Mouse (Mus musculus): ENCODE data around the gene Tuba1b. TPM values are rescaled to one million over a fixed set of nuclear protein-coding genes. Genes with fewer than 3 reads are reported as not detected.
A peak's percentile ranks its signal among the peaks of the same experiment; 100 is the strongest.
"Not testable (repeated sequence)": the region's sequence is repeated elsewhere in the genome, so short reads cannot be mapped to it uniquely, and the experiment has no call there.

Tuba1b gene
- polyA plus RNA-seq, 1 experiment from 2014 or later = 2,301 TPM

- Histone ChIP-seq H3K4me1 (peaks cover 30% of the 10 kb centered on the region), H3K4me3 (peak overlapping the region; percentile 79), H3K27ac (peak overlapping the region; percentile 96; the same call in 1 of the 2 replicates), H3K36me3 (peaks cover 20% of the 10 kb centered on the region)
- not testable (repeated sequence) for H3K9me3 ChIP-seq (replicated peaks); H3K27me3 ChIP-seq (ENCODE audit: low read depth, poor library complexity, severe bottlenecking); DNase-seq (ENCODE audit: low spot score)
- WGBS = 95% methylated on average over 11 of the region's 15 CpGs
Observed at GRCm38 (mm10) chr15:98951122-98952062, 17.0 kb upstream of the Tuba1b start.

GRCm38 (mm10) chr15:98949607-98949892 is 15.2 kb upstream of the Tuba1b start:
- Histone ChIP-seq H3K4me1 (peaks cover 23% of the 10 kb centered on the region), H3K27me3 (ENCODE audit: low read depth, poor library complexity, severe bottlenecking) (no peaks in the 10 kb centered on the region), H3K27ac (no peak overlapping the region), H3K4me3 (no peak overlapping the region), H3K9me3 (replicated peaks) (no peaks in the 10 kb centered on the region), H3K36me3 (peaks cover 20% of the 10 kb centered on the region)
- WGBS = 75% methylated on average over 3 of the region's 3 CpGs
- DNase-seq (ENCODE audit: low spot score) = no peak

- H3K36me3 ChIP-seq = peaks cover 20% of the 10 kb centered on the region
- no peaks in the 10 kb centered on the region for H3K27me3 ChIP-seq (ENCODE audit: low read depth, poor library complexity, severe bottlenecking)
- H3K4me1 ChIP-seq = peaks cover 18% of the 10 kb centered on the region
- no peak overlapping the region for H3K4me3 ChIP-seq
- DNase-seq (ENCODE audit: low spot score) = no peak
- no peak overlapping the region for H3K27ac ChIP-seq
- WGBS = 79% methylated on average over 6 of the region's 6 CpGs
- no peaks in the 10 kb centered on the region for H3K9me3 ChIP-seq (replicated peaks)
Observed at GRCm38 (mm10) chr15:98948857-98949606, 14.7 kb upstream of the Tuba1b start.

GRCm38 (mm10) chr15:98948382-98948781 is 14.0 kb upstream of the Tuba1b start:
- Histone ChIP-seq H3K36me3 (peaks cover 20% of the 10 kb centered on the region), H3K27ac (no peak overlapping the region), H3K4me1 (peaks cover 12% of the 10 kb centered on the region), H3K9me3 (replicated peaks) (no peaks in the 10 kb centered on the region), H3K27me3 (ENCODE audit: low read depth, poor library complexity, severe bottlenecking) (no peaks in the 10 kb centered on the region), H3K4me3 (no peak overlapping the region)
- DNase-seq (ENCODE audit: low spot score) = no peak

- Histone ChIP-seq H3K9me3 (replicated peaks) (no peaks in the 10 kb centered on the region), H3K27me3 (ENCODE audit: low read depth, poor library complexity, severe bottlenecking) (no peaks in the 10 kb centered on the region), H3K27ac (no peak overlapping the region), H3K4me3 (no peak overlapping the region), H3K36me3 (peaks cover 20% of the 10 kb centered on the region), H3K4me1 (peaks cover 8% of the 10 kb centered on the region)
- WGBS = 63% methylated on average over 3 of the region's 3 CpGs
- DNase-seq (ENCODE audit: low spot score) = no peak
Observed at GRCm38 (mm10) chr15:98947884-98948283, 13.5 kb upstream of the Tuba1b start.

- 69% methylated on average over 4 of the region's 4 CpGs for WGBS
- no peak overlapping the region for H3K27ac ChIP-seq
- H3K4me3 ChIP-seq = no peak overlapping the region
- H3K36me3 ChIP-seq = no peaks in the 10 kb centered on the region
- no peaks in the 10 kb centered on the region for H3K4me1 ChIP-seq
- no peaks in the 10 kb centered on the region for H3K27me3 ChIP-seq (ENCODE audit: low read depth, poor library complexity, severe bottlenecking)
- no peak for DNase-seq (ENCODE audit: low spot score)
- H3K9me3 ChIP-seq (replicated peaks) = no peaks in the 10 kb centered on the region
Observed at GRCm38 (mm10) chr15:98943133-98943532, 8.8 kb upstream of the Tuba1b start.

GRCm38 (mm10) chr15:98942081-98942480 is 7.7 kb upstream of the Tuba1b start:
- no peaks in the 10 kb centered on the region for H3K27me3 ChIP-seq (ENCODE audit: low read depth, poor library complexity, severe bottlenecking)
- H3K36me3 ChIP-seq = no peaks in the 10 kb centered on the region
- H3K4me3 ChIP-seq = no peak overlapping the region
- H3K9me3 ChIP-seq (replicated peaks) = no peaks in the 10 kb centered on the region
- DNase-seq (ENCODE audit: low spot score) = no peak
- no peak overlapping the region for H3K27ac ChIP-seq
- no peaks in the 10 kb centered on the region for H3K4me1 ChIP-seq
- 91% methylated on average over 4 of the region's 4 CpGs for WGBS

- 80% methylated on average over 2 of the region's 2 CpGs for WGBS
- H3K9me3 ChIP-seq (replicated peaks) = no peaks in the 10 kb centered on the region
- H3K27me3 ChIP-seq (ENCODE audit: low read depth, poor library complexity, severe bottlenecking) = no peaks in the 10 kb centered on the region
- no peak overlapping the region for H3K27ac ChIP-seq
- no peaks in the 10 kb centered on the region for H3K4me1 ChIP-seq
- no peak overlapping the region for H3K4me3 ChIP-seq
- DNase-seq (ENCODE audit: low spot score) = no peak
- H3K36me3 ChIP-seq = no peaks in the 10 kb centered on the region
Observed at GRCm38 (mm10) chr15:98941539-98941938, 7.2 kb upstream of the Tuba1b start.

- no peak for DNase-seq (ENCODE audit: low spot score)
- H3K27ac ChIP-seq = no peak overlapping the region
- no peaks in the 10 kb centered on the region for H3K36me3 ChIP-seq
- no peak overlapping the region for H3K4me3 ChIP-seq
- WGBS = 76% methylated on average over 10 of the region's 10 CpGs
- H3K4me1 ChIP-seq = peaks cover 2% of the 10 kb centered on the region
- no peaks in the 10 kb centered on the region for H3K9me3 ChIP-seq (replicated peaks)
- no peaks in the 10 kb centered on the region for H3K27me3 ChIP-seq (ENCODE audit: low read depth, poor library complexity, severe bottlenecking)
Observed at GRCm38 (mm10) chr15:98940816-98941215, 6.5 kb upstream of the Tuba1b start.

GRCm38 (mm10) chr15:98933833-98934216 is 540 bp downstream of the Tuba1b start:
- Histone ChIP-seq H3K4me1 (peaks cover 24% of the 10 kb centered on the region), H3K27ac (peak overlapping the region; percentile 98), H3K4me3 (peak overlapping the region; percentile 74), H3K27me3 (ENCODE audit: low read depth, poor library complexity, severe bottlenecking) (no peaks in the 10 kb centered on the region), H3K9me3 (replicated peaks) (no peaks in the 10 kb centered on the region), H3K36me3 (peaks cover 22% of the 10 kb centered on the region)
- DNase-seq (ENCODE audit: low spot score) = peak; percentile 98
- 0% methylated on average over 35 of the region's 35 CpGs for WGBS

- 28% methylated on average over 8 of the region's 9 CpGs for WGBS
- peak overlapping the region; percentile 74 for H3K4me3 ChIP-seq
Observed at GRCm38 (mm10) chr15:98933004-98933671, 1.2 kb downstream of the Tuba1b start.

GRCm38 (mm10) chr15:98930998-98931397 is 3.4 kb downstream of the Tuba1b start:
- H3K36me3 ChIP-seq = peaks cover 24% of the 10 kb centered on the region
- H3K9me3 ChIP-seq (replicated peaks) = no peaks in the 10 kb centered on the region
- H3K4me3 ChIP-seq = no peak overlapping the region
- peaks cover 29% of the 10 kb centered on the region for H3K4me1 ChIP-seq
- no peaks in the 10 kb centered on the region for H3K27me3 ChIP-seq (ENCODE audit: low read depth, poor library complexity, severe bottlenecking)
- 82% methylated on average over 3 of the region's 3 CpGs for WGBS
- H3K27ac ChIP-seq = no peak overlapping the region
- DNase-seq (ENCODE audit: low spot score) = no peak

More at GRCm38 (mm10) chr15:98933004-98933671, 1.2 kb downstream of the Tuba1b start:
- peaks cover 29% of the 10 kb centered on the region for H3K4me1 ChIP-seq
- peak; percentile 43 for DNase-seq (ENCODE audit: low spot score)
- peaks cover 22% of the 10 kb centered on the region for H3K36me3 ChIP-seq
- not testable (repeated sequence) for H3K9me3 ChIP-seq (replicated peaks); H3K27me3 ChIP-seq (ENCODE audit: low read depth, poor library complexity, severe bottlenecking)
- H3K27ac ChIP-seq = peak overlapping the region; percentile 98

All from limb, embryonic 10.5 days (tissue).